Mouse (Mus musculus): Measurements from ENCODE around the gene R3hcc1l. TPM values are rescaled to one million over a fixed set of nuclear protein-coding genes. Genes with fewer than 3 reads are reported as not detected.

Gene R3hcc1l
- polyA plus RNA-seq, 1 experiment from 2014 or later: 14.3 TPM

DNA sequence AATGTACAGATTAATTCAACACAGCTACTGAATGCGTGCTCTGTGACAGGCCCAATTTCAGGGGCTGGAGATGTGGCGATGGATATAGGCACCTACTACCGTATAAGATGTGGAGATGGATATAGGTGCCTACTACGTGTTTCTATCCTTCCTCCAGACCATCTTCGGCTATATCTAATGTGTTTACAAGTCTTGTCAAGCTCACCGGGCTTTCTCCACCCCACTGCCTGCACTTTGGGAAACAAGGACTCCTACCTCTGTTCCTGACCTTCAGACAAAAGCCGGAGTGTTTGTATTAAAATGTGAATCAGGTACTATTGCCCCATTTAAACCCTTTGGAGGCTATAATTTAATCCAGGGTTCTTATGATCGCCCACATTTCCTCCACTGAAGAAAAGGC, 2.4 kb upstream of the R3hcc1l start:
- H3K27me3 ChIP-seq (replicated peaks; ENCODE audit: insufficient read depth, low read length): no peaks in the 10 kb centered on the region
- ATAC-seq (no peak), DNase-seq (ENCODE audit: low spot score) (no peak)
- WGBS: 81% methylated on average over 8 of the region's 8 CpGs
- H3K4me2 ChIP-seq (replicated peaks; ENCODE audit: low read depth, low read length): no peak overlapping the region
- peaks cover 8% of the 10 kb centered on the region; the same call in 1 of the 2 replicates for H3K4me1 ChIP-seq (ENCODE audit: insufficient read depth, low read depth, low read length)
- H3K4me3 ChIP-seq (ENCODE audit: low read depth, low read length): no peak overlapping the region
- no peak overlapping the region for H3K9ac ChIP-seq (replicated peaks; ENCODE audit: low read depth)
- no peak for TF ChIP-seq EP300 (IDR thresholded peaks at IDR 0.05)
- no peak for TF ChIP-seq CTCF (IDR thresholded peaks at IDR 0.05)
- no peak overlapping the region for H3K27ac ChIP-seq (ENCODE audit: low read length)
- no peaks in the 10 kb centered on the region for H3K36me3 ChIP-seq (ENCODE audit: insufficient read depth, low read length)
- no peaks in the 10 kb centered on the region for H3K9me3 ChIP-seq (ENCODE audit: low read length)

DNA sequence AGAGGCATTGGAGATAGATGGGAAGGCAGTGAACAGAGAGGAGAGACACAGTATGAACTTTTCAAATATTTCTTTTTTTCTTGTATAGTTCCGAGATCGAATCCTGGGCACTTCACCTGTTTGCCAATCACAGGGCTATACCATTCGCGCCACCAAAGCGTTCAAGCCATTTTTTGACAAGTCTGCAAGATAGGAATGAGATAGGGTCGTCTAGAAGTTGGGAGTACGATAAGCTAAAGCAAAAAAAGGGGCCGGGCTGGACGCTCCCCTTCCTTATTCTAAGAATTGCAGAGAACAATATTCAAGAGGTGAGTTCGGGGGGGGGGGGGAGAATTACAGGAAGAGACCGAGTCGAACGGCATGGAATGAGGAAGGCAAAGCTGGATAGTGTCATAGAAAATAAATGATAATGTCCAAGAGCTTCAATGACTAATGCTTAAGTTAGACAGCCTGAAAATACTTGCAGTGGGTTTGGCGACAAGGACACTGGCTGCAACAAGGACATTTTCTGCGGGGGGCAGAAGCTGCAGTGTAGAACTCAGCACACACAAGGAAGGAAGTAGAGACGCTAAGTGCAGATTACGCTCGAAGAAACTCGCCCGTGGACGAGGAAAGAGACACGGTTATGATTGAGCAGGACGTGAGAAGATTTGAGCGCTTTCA, 471 bp upstream of the R3hcc1l start:
- no peaks in the 10 kb centered on the region for H3K9me3 ChIP-seq (ENCODE audit: low read length)
- WGBS: 19% methylated on average over 24 of the region's 24 CpGs
- 0 out of 2 replicates have a peak overlapping the region, but pooled peaks have one; percentile 85 for H3K9ac ChIP-seq (replicated peaks; ENCODE audit: low read depth)
- peaks cover 8% of the 10 kb centered on the region; the same call in 1 of the 2 replicates for H3K4me1 ChIP-seq (ENCODE audit: insufficient read depth, low read depth, low read length)
- no peaks in the 10 kb centered on the region for H3K36me3 ChIP-seq (ENCODE audit: insufficient read depth, low read length)
- H3K27me3 ChIP-seq (replicated peaks; ENCODE audit: insufficient read depth, low read length): no peaks in the 10 kb centered on the region
- H3K4me3 ChIP-seq (ENCODE audit: low read depth, low read length): peak overlapping the region; percentile 91
- no peak overlapping the region for H3K27ac ChIP-seq (ENCODE audit: low read length)
- no peak for TF ChIP-seq EP300 (IDR thresholded peaks at IDR 0.05)
- TF ChIP-seq CTCF (IDR thresholded peaks at IDR 0.05): no peak
- H3K4me2 ChIP-seq (replicated peaks; ENCODE audit: low read depth, low read length): peak overlapping the region; percentile 75
- DNase-seq (ENCODE audit: low spot score) (no peak), ATAC-seq (peak; percentile 34; the same call in 1 of the 2 replicates)

DNA sequence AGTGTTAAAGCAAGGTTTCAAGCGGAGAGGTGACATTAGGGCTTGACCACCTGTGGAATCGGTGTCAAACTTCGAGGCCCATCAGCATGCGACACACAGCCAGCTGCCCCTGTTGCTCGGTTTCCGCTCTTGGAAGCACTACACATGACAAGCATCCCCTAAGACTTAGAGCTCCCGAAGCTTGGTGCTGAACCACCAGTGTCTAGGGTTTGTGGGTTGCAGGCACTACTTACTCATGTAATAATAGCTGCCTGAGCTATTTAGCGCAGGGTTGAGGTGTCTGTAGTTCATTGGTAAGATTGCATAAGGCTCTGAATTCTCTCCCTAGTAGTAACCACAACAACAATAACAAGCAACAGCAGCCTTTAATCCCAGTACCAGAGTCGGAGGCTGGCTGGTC, 1.2 kb downstream of the R3hcc1l start:
- 34% methylated on average over 9 of the region's 9 CpGs for WGBS
- Histone ChIP-seq H3K4me1 (ENCODE audit: insufficient read depth, low read depth, low read length) (peaks cover 8% of the 10 kb centered on the region; the same call in 1 of the 2 replicates), H3K27ac (ENCODE audit: low read length) (no peak overlapping the region), H3K4me2 (replicated peaks; ENCODE audit: low read depth, low read length) (peak overlapping the region; percentile 75), H3K27me3 (replicated peaks; ENCODE audit: insufficient read depth, low read length) (no peaks in the 10 kb centered on the region), H3K9me3 (ENCODE audit: low read length) (no peaks in the 10 kb centered on the region), H3K9ac (replicated peaks; ENCODE audit: low read depth) (peak overlapping the region; percentile 85; the same call in 1 of the 2 replicates), H3K36me3 (ENCODE audit: insufficient read depth, low read length) (no peaks in the 10 kb centered on the region), H3K4me3 (ENCODE audit: low read depth, low read length) (peak overlapping the region; percentile 91)
- DNase-seq (ENCODE audit: low spot score) (peak; percentile 47), ATAC-seq (no peak)
- no peak for TF ChIP-seq CTCF (IDR thresholded peaks at IDR 0.05)
- no peak for TF ChIP-seq EP300 (IDR thresholded peaks at IDR 0.05)

- Histone ChIP-seq H3K36me3 (ENCODE audit: insufficient read depth, low read length) (no peaks in the 10 kb centered on the region), H3K4me2 (replicated peaks; ENCODE audit: low read depth, low read length) (no peak overlapping the region), H3K4me1 (ENCODE audit: insufficient read depth, low read depth, low read length) (peaks cover 6% of the 10 kb centered on the region; the same call in 1 of the 2 replicates), H3K27me3 (replicated peaks; ENCODE audit: insufficient read depth, low read length) (no peaks in the 10 kb centered on the region), H3K27ac (ENCODE audit: low read length) (no peak overlapping the region), H3K9ac (replicated peaks; ENCODE audit: low read depth) (no peak overlapping the region), H3K9me3 (ENCODE audit: low read length) (no peaks in the 10 kb centered on the region), H3K4me3 (ENCODE audit: low read depth, low read length) (no peak overlapping the region)
- WGBS: 93% methylated on average over 2 of the region's 2 CpGs
- TF ChIP-seq CTCF (IDR thresholded peaks at IDR 0.05): no peak
- no peak for TF ChIP-seq EP300 (IDR thresholded peaks at IDR 0.05)
- no peak for ATAC-seq
- DNase-seq (ENCODE audit: low spot score): no peak
These were observed 6.1 kb downstream of the R3hcc1l start for GRCm38 (mm10) chr19:42524703-42525102.

- peak; percentile 54 for DNase-seq (ENCODE audit: low spot score)
- WGBS: 45% methylated on average over 9 of the region's 9 CpGs
These were observed 11.5 kb downstream of the R3hcc1l start for GRCm38 (mm10) chr19:42529992-42530437.

DNA sequence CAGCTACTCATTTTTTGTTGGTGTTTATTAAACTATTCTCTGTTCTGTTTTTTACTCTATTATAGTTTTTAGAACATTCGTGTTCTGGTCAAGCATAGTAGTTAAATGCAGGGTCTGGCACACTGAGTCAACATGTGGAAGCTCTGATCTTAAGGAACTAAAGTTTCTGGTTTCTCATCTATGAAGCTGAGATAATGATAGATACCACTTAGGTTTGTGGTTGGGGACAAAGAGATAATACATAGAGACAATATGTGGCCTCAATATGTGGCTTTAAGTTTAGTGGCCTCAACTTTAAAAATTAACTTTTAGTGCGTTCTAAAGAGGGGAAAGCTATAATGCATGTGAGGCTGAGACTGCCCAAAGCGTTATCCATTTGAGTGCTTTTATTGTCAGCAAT, 15.9 kb downstream of the R3hcc1l start:
- no peak for ATAC-seq
- Histone ChIP-seq H3K4me1 (ENCODE audit: insufficient read depth, low read depth, low read length) (no peaks in the 10 kb centered on the region), H3K9me3 (ENCODE audit: low read length) (no peaks in the 10 kb centered on the region), H3K4me2 (replicated peaks; ENCODE audit: low read depth, low read length) (no peak overlapping the region), H3K36me3 (ENCODE audit: insufficient read depth, low read length) (no peaks in the 10 kb centered on the region), H3K27ac (ENCODE audit: low read length) (no peak overlapping the region), H3K9ac (replicated peaks; ENCODE audit: low read depth) (no peak overlapping the region), H3K27me3 (replicated peaks; ENCODE audit: insufficient read depth, low read length) (no peaks in the 10 kb centered on the region), H3K4me3 (ENCODE audit: low read depth, low read length) (no peak overlapping the region)
- TF ChIP-seq CTCF (IDR thresholded peaks at IDR 0.05): no peak
- TF ChIP-seq EP300 (IDR thresholded peaks at IDR 0.05): no peak
- WGBS: 92% methylated on average over 3 of the region's 3 CpGs
- DNase-seq (ENCODE audit: low spot score): no peak

More at GRCm38 (mm10) chr19:42529992-42530437, 11.5 kb downstream of the R3hcc1l start:
- Histone ChIP-seq H3K27me3 (replicated peaks; ENCODE audit: insufficient read depth, low read length) (no peaks in the 10 kb centered on the region), H3K9ac (replicated peaks; ENCODE audit: low read depth) (no peak overlapping the region), H3K4me3 (ENCODE audit: low read depth, low read length) (no peak overlapping the region), H3K27ac (ENCODE audit: low read length) (no peak overlapping the region), H3K9me3 (ENCODE audit: low read length) (no peaks in the 10 kb centered on the region), H3K36me3 (ENCODE audit: insufficient read depth, low read length) (no peaks in the 10 kb centered on the region), H3K4me1 (ENCODE audit: insufficient read depth, low read depth, low read length) (0 out of 2 replicates have a peak, but pooled peaks cover 2% of the 10 kb centered on the region), H3K4me2 (replicated peaks; ENCODE audit: low read depth, low read length) (no peak overlapping the region)
- no peak for ATAC-seq
- no peak for TF ChIP-seq EP300 (IDR thresholded peaks at IDR 0.05)
- no peak for TF ChIP-seq CTCF (IDR thresholded peaks at IDR 0.05)
